Mouse (Mus musculus): ENCODE measurements at regions not wholly inside any gene's neighbourhood (a gene's known extent, or its start where the extent isn't known, plus 50 kb on each side); places are given as distances from the start of the nearest gene placed in this dataset.

- TF ChIP-seq GATA1 (IDR thresholded peaks at IDR 0.05; ENCODE audit: borderline replicate concordance, low read length) (no peak), FLI1 (IDR thresholded peaks at IDR 0.05; ENCODE audit: low read length) (no peak)
These were observed 200.3 kb upstream of the Gm11042 start for GRCm38 (mm10) chr12:74516527-74516926.
